Mouse (Mus musculus) heart, embryonic 16.5 days (tissue): Measurements from ENCODE around the gene Uaca. TPM values are rescaled to one million over a fixed set of nuclear protein-coding genes. Genes with fewer than 3 reads are reported as not detected.

Source experiments
- ATAC-seq: fragments of 200-750 bp; cut with Nextera tagmentation; replicated peaks from 2 replicates; pipeline ENCODE4 v1.8.0; 2017; ENCODE audit warnings: moderate number of reproducible peaks; ENCODE audit not compliant: insufficient read depth, low FRiP score; ENCODE audit errors: extremely low read depth
- H3K27ac ChIP-seq: fragments of 300-500 bp; sonication (generic); 2 replicates; pipeline ENCODE4 v1.5.1; 2014; ENCODE audit warnings: mild to moderate bottlenecking, low read length, control low read depth, moderate library complexity
- H3K27me3 ChIP-seq: fragments of 300-500 bp; sonication (generic); 2 replicates; pipeline ENCODE4 v1.6.1; 2014; ENCODE audit warnings: low read length, mixed read lengths; ENCODE audit not compliant: control insufficient read depth, insufficient read depth
- H3K36me3 ChIP-seq: fragments of 300-500 bp; sonication (generic); 2 replicates; pipeline ENCODE4 v1.6.1; 2014; ENCODE audit not compliant: control insufficient read depth, insufficient read depth
- H3K4me1 ChIP-seq: fragments of 300-500 bp; sonication (generic); 2 replicates; pipeline ENCODE4 v1.6.1; 2014; ENCODE audit warnings: low read length, mixed read lengths; ENCODE audit not compliant: control insufficient read depth, insufficient read depth
- H3K4me2 ChIP-seq: fragments of 300-500 bp; sonication (generic); 2 replicates; pipeline ENCODE4 v1.6.1; 2014; ENCODE audit warnings: low read depth, mild to moderate bottlenecking, control low read depth, low read length
- H3K4me3 ChIP-seq: fragments of 300-500 bp; sonication (generic); 2 replicates; pipeline ENCODE4 v1.5.1; 2014; ENCODE audit warnings: mild to moderate bottlenecking, control low read depth, low read length
- H3K9ac ChIP-seq: fragments of 300-500 bp; sonication (generic); 2 replicates; pipeline ENCODE4 v1.6.1; 2014; ENCODE audit warnings: low read length, control low read depth
- H3K9me3 ChIP-seq: fragments of 300-500 bp; sonication (generic); replicated peaks from 2 replicates; pipeline ENCODE4 v1.6.1; 2016; ENCODE audit warnings: low read length; ENCODE audit not compliant: control insufficient read depth
- WGBS: fragments of 180-500 bp; shearing (Covaris S2); extraction: QIAGEN DNeasy Blood & Tissue Kit; methylation state at CpG from one replicate; pipeline ENCODE4 v1.1.7; 2014; 5-methylcytosine and 5-hydroxymethylcytosine counted together
- polyA plus RNA-seq: library from polyadenylated mRNA; unstranded; fragments of >200 nt; fragmentation: Nextera tagmentation; extraction: Ambion mirVana; gene quantifications from 2 replicates; pipeline ENCODE4 v1.2.1, GENCODE M21; 2015

The Uaca gene
- polyA plus RNA-seq, 1 experiment from 2014 or later = 29.6 TPM

- Histone ChIP-seq H3K4me2 (no peak overlapping the region), H3K4me3 (no peak overlapping the region), H3K9me3 (no peaks in the 10 kb centered on the region), H3K9ac (no peak overlapping the region), H3K27me3 (no peaks in the 10 kb centered on the region), H3K4me1 (no peaks in the 10 kb centered on the region), H3K36me3 (peaks cover 41% of the 10 kb centered on the region), H3K27ac (no peak overlapping the region)
- WGBS = 78% methylated on average over 8 of the region's 8 CpGs
- ATAC-seq = no peak
These were observed 79.7 kb downstream of the Uaca start for GRCm38 (mm10) chr9:60874055-60874392.

GRCm38 (mm10) chr9:60876085-60876484 is 81.7 kb downstream of the Uaca start:
- H3K4me2 ChIP-seq = no peak overlapping the region

DNA sequence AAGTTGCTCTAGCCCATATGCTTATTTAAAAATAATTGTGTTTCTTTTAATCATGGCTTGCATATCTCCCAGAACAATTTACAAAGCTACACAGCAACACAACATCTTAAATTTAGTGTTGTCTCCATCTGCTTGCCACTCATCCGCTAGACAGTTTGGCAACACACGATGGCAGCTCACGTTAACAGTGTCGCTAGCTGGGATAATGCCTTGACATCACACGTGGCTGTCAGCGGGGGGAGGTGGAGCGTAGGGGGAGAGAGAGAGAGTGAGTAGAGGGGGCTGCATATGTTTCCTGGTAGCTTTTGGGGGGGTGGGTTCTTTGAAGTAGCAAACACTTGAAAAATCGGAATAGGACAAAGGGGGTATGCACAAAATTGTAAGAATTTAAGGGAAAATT is 82.2 kb downstream of the Uaca start:
- Histone ChIP-seq H3K4me3 (no peak overlapping the region), H3K9me3 (no peaks in the 10 kb centered on the region), H3K4me1 (no peaks in the 10 kb centered on the region), H3K4me2 (no peak overlapping the region), H3K27me3 (no peaks in the 10 kb centered on the region), H3K9ac (no peak overlapping the region), H3K36me3 (peaks cover 34% of the 10 kb centered on the region), H3K27ac (no peak overlapping the region)
- no peak for ATAC-seq
- 74% methylated on average over 8 of the region's 8 CpGs for WGBS

More at GRCm38 (mm10) chr9:60876085-60876484, 81.7 kb downstream of the Uaca start:
- H3K9ac ChIP-seq = no peak overlapping the region
- no peaks in the 10 kb centered on the region for H3K9me3 ChIP-seq
- H3K4me3 ChIP-seq = no peak overlapping the region
- no peak overlapping the region for H3K27ac ChIP-seq
- H3K36me3 ChIP-seq = peaks cover 34% of the 10 kb centered on the region
- WGBS = 92% methylated on average over 9 of the region's 9 CpGs
- no peak for ATAC-seq
- H3K27me3 ChIP-seq = no peaks in the 10 kb centered on the region
- no peaks in the 10 kb centered on the region for H3K4me1 ChIP-seq

- Histone ChIP-seq H3K4me2 (no peak overlapping the region), H3K9ac (no peak overlapping the region), H3K4me3 (no peak overlapping the region), H3K27ac (no peak overlapping the region), H3K36me3 (peaks cover 41% of the 10 kb centered on the region), H3K27me3 (no peaks in the 10 kb centered on the region), H3K9me3 (peaks cover 6% of the 10 kb centered on the region; the same call in 1 of the 2 replicates), H3K4me1 (no peaks in the 10 kb centered on the region)
- ATAC-seq = no peak
- WGBS = 87% methylated on average over 8 of the region's 8 CpGs
These were observed 83.8 kb downstream of the Uaca start for GRCm38 (mm10) chr9:60878051-60878557.

- Histone ChIP-seq H3K4me2 (no peak overlapping the region), H3K4me1 (no peaks in the 10 kb centered on the region), H3K27me3 (no peaks in the 10 kb centered on the region), H3K4me3 (no peak overlapping the region), H3K9ac (no peak overlapping the region), H3K36me3 (peaks cover 41% of the 10 kb centered on the region), H3K27ac (no peak overlapping the region), H3K9me3 (peaks cover 6% of the 10 kb centered on the region; the same call in 1 of the 2 replicates)
- WGBS = 83% methylated on average over 3 of the region's 3 CpGs
- no peak for ATAC-seq
These were observed 84.3 kb downstream of the Uaca start for GRCm38 (mm10) chr9:60878630-60879029.

GRCm38 (mm10) chr9:60885148-60885547 is 90.8 kb downstream of the Uaca start:
- WGBS = 83% methylated on average over 6 of the region's 6 CpGs
- Histone ChIP-seq H3K36me3 (peaks cover 24% of the 10 kb centered on the region), H3K4me2 (no peak overlapping the region), H3K9ac (no peak overlapping the region), H3K27me3 (no peaks in the 10 kb centered on the region), H3K27ac (no peak overlapping the region), H3K4me1 (no peaks in the 10 kb centered on the region), H3K4me3 (no peak overlapping the region), H3K9me3 (peaks cover 6% of the 10 kb centered on the region; the same call in 1 of the 2 replicates)
- no peak for ATAC-seq

DNA sequence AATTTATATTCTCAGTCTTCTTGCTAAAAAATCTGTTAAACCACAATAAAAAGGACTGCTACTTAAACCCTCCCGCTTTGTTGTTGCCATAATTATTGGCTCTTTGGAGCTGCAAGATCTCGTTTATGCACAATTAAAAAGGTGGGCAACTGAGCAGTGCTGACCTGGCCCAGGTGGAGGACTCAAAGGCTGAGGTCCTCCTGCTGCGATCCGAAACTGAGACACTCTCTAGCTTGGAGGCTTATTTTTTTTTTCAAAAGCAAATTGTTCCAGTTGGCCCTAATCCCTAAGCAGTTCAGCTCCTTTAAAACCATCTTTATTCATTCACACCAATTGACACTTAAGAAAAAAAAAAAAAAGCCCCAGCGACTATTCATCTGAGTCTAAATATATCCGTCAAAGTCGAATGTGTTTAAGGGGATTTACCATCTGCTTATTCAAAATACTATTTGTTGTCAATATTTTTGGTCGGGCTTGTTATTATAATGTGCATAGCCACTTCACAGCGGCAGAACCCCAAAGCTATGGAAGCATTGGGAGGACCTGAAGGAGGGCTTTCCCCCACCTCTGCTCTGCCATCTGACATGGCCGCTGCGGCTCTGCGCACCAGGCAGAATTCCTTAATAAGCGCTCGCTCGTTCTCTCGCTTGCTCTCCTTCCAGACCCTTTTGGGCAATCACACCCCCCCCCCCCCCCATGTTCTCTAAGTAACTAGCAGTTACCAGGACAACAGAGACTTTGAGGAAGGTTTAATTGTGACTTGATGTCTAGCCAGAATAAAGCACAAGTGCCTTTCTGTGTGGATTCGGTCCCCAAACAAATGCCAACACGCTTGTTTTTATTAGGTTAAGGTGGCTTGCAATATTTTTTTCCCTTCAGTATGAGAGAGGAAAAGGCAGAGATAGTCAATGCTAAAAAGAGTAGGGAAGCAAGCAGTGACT is 92.4 kb downstream of the Uaca start:
- Histone ChIP-seq H3K4me1 (no peaks in the 10 kb centered on the region), H3K36me3 (peaks cover 12% of the 10 kb centered on the region), H3K27ac (no peak overlapping the region), H3K27me3 (no peaks in the 10 kb centered on the region), H3K4me3 (no peak overlapping the region), H3K9me3 (peaks cover 6% of the 10 kb centered on the region; the same call in 1 of the 2 replicates), H3K4me2 (no peak overlapping the region), H3K9ac (no peak overlapping the region)
- no peak for ATAC-seq
- WGBS = 71% methylated on average over 18 of the region's 18 CpGs

- Histone ChIP-seq H3K27ac (no peak overlapping the region), H3K4me3 (no peak overlapping the region), H3K9me3 (peaks cover 6% of the 10 kb centered on the region; the same call in 1 of the 2 replicates), H3K4me2 (no peak overlapping the region), H3K27me3 (no peaks in the 10 kb centered on the region), H3K4me1 (no peaks in the 10 kb centered on the region), H3K36me3 (peaks cover 7% of the 10 kb centered on the region), H3K9ac (no peak overlapping the region)
- WGBS = 67% methylated on average over 9 of the region's 9 CpGs
- ATAC-seq = no peak
These were observed 93.1 kb downstream of the Uaca start for GRCm38 (mm10) chr9:60887389-60887811.

- Histone ChIP-seq H3K36me3 (no peaks in the 10 kb centered on the region), H3K4me3 (no peak overlapping the region), H3K4me1 (no peaks in the 10 kb centered on the region), H3K27me3 (peaks cover 7% of the 10 kb centered on the region; the same call in 1 of the 2 replicates), H3K9me3 (no peaks in the 10 kb centered on the region), H3K27ac (no peak overlapping the region), H3K9ac (no peak overlapping the region), H3K4me2 (no peak overlapping the region)
- no peak for ATAC-seq
- WGBS = 78% methylated on average over 6 of the region's 6 CpGs
These were observed 99.2 kb downstream of the Uaca start for GRCm38 (mm10) chr9:60893511-60893910.
